Mouse (Mus musculus) lung, postnatal 14 days (tissue): ENCODE data around the gene Siva1.
A peak's percentile ranks its signal among the peaks of the same experiment; 100 is the strongest.

Source experiments
- DNase-seq: peaks from one replicate; pipeline ENCODE4 v3.0.0; 2021

Siva1 gene

DNA sequence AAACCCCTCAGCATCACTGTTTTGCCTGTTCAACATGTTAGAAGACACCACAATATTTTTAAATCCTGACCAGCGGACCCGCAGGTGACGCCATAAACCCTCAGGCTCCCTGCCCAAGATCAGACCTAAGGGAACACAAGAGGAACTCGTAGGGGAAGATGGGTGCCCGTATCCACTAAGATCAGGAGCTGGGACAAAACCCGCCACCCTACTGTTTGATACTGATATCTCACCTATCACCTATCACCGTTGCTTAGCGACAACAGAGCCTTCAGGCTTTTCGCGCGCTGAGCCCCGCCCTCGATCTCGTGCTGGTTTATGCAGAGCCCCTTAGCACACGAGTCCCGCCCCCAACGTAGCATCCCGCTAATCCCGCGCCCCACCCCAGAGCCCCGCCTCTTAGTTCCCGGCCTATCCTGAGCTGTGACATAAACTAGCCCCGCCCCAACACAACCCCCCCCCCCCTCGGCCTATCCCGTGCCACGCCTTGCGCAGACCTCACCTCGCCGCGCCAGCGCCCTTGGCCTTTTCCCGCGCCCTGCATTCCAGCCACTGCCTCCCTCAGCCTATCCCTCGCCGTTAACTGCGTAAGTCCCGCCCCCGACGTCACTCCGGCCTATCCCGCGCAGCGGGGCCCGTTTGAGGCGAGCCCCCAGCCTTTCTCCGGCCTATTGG, at the start of gene Siva1:
Gene Siva1 (plus strand): TSS at position 500 of the 675 bp plus-strand sequence.
- DNase-seq: peak; percentile 99

DNA sequence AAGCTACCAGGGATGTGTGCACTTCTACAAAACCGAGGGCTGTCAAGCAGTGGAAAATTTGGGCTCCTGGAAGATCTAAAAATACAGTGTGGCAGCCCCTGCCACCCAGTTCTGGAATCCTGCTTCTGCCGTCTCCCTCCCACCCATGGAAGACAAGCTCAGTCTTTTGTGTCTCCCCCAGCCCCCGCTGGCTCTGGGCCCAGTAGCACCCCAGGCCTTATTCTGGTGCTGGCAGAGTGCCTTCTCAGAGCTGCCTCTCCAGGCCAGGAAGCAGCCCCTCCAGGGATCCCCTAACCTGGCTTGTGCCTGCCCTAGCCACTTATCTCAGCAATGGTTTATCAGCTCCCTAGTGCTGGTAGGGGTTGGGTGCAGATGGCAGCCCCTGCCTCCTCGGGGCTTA, 49.5 kb upstream of the Siva1 start:
- DNase-seq: no peak

DNA sequence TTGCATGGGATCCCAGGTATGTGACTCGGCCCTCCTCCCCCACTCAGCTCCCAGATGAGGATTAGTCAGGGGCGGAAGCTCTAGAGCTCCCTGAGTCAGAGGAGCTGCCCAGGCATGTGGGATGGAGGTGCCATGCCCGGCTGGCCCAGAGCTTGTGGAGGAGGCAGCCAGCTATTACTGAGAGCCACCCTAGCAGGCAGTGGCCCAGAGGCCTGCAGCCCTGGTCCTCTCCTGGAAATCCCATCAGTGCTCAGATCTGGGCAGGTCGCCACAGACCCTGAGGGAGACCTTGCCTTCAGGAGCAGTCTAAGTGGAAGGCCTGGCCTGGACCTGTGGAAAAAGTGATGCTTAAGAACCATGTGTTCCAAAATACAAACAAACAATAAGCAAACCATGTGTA, 48.9 kb upstream of the Siva1 start:
- no peak for DNase-seq

- no peak for DNase-seq
Measured at GRCm38 (mm10) chr12:112596454-112596853, 48.0 kb upstream of the Siva1 start.

GRCm38 (mm10) chr12:112596891-112597500, 47.5 kb upstream of the Siva1 start:
- DNase-seq: no peak

GRCm38 (mm10) chr12:112597618-112598017, 46.9 kb upstream of the Siva1 start:
- DNase-seq: no peak

DNA sequence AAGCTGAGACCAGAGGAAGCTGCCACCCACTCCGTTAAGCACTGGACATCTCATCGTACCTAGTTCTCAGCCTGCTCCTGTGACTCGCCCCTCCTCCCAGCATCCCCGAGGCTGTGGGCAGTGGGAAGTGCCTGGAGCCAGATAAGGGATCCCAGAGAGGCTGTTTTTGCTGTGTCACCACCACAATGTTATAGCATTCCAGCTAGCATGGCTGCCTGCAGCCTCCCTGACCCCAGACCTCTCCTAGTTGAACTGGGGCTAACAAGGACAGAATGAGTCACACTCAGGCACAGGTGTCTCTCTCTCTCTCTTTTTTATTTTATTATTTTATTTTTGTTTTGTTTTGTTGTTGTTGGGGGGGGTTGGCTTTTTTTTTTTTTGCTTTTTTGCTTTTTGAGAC, 45.3 kb upstream of the Siva1 start:
- DNase-seq: no peak

- no peak for DNase-seq
Measured at GRCm38 (mm10) chr12:112599942-112600611, 44.4 kb upstream of the Siva1 start.

GRCm38 (mm10) chr12:112604022-112604421, 40.5 kb upstream of the Siva1 start:
- DNase-seq: peak; percentile 53

GRCm38 (mm10) chr12:112604709-112605649, 39.5 kb upstream of the Siva1 start:
- peak; percentile 65 for DNase-seq

- DNase-seq: peak; percentile 83
Measured at GRCm38 (mm10) chr12:112605766-112606165, 38.7 kb upstream of the Siva1 start.

- DNase-seq: no peak
Measured at GRCm38 (mm10) chr12:112606998-112607397, 37.5 kb upstream of the Siva1 start.

DNA sequence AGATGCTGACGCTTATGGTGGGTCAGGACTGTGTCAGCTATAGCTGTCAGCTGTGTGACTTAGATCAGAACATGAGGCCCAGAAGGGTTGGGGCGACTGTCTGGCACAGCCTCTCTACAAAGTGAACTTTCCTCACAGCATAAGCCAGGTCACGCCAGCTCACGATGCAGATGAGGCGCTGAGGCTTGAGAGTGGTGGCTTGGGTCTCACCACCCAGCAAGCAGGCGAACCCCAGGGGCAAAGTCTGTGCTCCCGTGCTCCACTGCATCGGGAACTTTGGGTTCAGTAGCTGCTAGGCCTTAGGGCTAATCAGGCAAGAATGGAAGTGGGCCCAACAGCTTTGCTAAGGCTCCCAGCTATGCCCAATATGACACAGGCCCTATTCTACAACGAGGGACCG, 35.4 kb upstream of the Siva1 start:
- no peak for DNase-seq

DNA sequence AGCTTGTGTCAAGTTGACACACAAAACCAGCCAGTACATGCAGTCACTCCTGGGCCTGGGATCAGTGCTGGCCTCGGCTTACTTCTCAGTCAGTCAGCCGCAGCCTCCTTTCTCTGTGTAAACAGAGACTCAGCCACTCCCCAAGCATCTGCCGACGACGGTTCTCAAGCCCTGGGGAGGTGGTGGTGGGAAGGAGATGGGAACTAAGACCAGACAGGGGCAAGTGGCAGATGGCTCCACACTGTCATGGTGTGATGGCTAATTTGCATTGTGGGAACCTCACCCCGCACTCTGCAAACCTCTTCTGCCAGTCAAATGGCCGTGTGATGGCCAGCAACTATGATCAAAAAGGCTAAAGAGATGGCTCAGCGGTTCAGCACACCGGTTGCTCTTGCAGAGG, 27.8 kb upstream of the Siva1 start:
- no peak for DNase-seq

DNA sequence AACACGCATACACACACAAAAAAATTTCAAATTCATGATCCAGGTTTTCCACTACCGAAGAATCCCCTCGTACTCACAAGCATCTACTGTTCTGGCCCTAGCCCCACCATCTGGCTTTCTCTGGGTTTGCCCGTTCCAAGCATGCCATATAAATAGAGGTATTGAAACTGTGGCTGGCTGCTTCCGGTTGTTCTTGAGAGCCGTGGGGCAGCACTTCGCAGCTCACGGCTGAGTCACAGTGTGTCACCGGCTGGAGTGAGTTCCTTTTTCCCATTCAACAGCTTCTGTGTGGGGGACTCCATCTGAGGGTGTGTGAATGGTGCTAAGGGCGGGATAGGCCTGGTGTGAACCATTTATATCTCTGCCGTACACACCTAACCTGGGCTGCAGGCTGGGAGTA, 27.3 kb upstream of the Siva1 start:
- DNase-seq: no peak

- peak; percentile 78 for DNase-seq
Measured at GRCm38 (mm10) chr12:112617898-112618380, 26.5 kb upstream of the Siva1 start.

DNA sequence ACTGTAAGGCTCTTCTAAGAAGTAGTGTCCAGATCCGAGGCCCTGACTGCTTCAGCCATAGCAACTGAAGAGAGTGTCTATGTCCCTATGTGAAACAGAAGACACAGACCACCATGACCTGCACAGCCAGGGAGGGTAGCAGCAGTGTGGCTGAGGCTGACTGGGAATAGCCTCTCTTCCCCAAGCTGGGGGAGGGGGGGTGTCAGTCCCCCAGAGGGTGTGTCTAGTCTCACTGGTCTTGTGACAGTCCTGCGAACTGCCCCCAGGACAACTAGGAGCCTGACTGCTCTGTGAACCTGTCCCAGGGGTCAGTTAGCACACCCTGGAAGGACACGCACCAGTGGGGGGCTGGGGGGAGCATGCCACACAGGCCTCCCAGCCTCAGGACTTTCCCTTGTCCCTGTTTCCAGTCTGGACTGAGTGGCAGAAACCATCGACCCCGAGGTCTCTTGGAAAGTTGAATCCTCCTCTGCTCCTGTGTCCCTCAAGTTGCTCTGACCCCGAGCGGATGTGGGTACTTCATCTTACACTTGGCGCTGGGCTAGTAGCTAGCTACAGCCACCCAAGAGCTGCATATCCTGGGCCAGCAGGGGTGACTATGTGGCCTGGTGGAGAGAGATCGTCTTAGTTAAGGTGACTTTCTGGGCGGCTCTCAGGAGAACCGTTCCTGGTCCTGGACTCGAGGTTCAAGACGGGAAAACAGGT, 25.3 kb upstream of the Siva1 start:
- DNase-seq: no peak

DNA sequence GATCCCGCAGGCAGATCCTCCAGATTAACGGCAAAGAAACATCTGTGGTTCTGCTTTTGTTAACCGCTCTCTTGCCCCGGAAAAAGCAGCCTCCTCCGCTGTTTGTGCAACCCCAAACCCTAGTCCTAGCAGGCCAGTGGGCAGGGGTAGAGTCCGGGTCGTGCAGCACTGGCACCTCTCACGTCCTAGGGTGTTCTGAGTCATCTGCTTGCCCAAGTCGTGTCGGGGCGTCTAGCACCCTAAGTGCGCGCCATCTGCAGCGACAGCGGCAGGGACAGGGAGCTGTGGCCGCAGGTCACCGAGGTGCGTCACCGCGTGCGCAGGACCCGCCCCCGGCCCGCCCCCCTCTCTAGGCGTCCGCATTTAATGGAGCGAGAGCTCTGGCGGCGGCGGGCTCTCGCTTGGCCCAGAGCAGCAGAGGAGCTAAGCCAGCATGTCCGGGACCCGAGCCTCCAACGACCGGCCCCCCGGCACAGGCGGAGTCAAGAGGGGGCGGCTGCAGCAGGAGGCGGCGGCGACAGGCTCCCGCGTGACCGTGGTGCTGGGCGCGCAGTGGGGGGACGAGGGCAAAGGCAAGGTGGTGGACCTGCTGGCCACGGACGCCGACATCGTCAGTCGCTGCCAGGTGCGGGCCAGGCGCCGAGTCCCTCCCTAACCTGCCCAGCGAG, 24.7 kb upstream of the Siva1 start, which contains the start of gene Adssl1:
Gene Adssl1 (plus strand): TSS at position 360 of the 668 bp plus-strand sequence.
- peak; percentile 53 for DNase-seq

GRCm38 (mm10) chr12:112620354-112621061, 24.0 kb upstream of the Siva1 start:
- DNase-seq: no peak

- DNase-seq: no peak
Measured at GRCm38 (mm10) chr12:112621900-112622299, 22.6 kb upstream of the Siva1 start.

- peak; percentile 75 for DNase-seq
Measured at GRCm38 (mm10) chr12:112623742-112624141, 20.7 kb upstream of the Siva1 start.
